Mouse (Mus musculus) G1E (cell line): ENCODE data around the gene Myadm.

Source experiments
- CTCF ChIP-seq: IDR thresholded peaks from 2 replicates; pipeline ENCODE4 v1.5.1; 2012; ENCODE audit warnings: low read depth, low read length, inconsistent platforms, mixed read lengths
- GATA1 ChIP-seq: IDR thresholded peaks from 2 replicates; pipeline ENCODE4 v1.6.1; 2012; ENCODE audit warnings: borderline replicate concordance, low read length, inconsistent platforms, mixed read lengths
- GATA2 ChIP-seq: IDR thresholded peaks from 2 replicates; pipeline ENCODE4 v1.6.1; 2012; ENCODE audit warnings: low read depth, low read length, inconsistent platforms, borderline replicate concordance
- POLR2AphosphoS5 ChIP-seq: IDR thresholded peaks from 2 replicates; pipeline ENCODE4 v1.6.1; 2012; ENCODE audit warnings: low read depth, low read length, inconsistent platforms; ENCODE audit not compliant: insufficient replicate concordance
- TAL1 ChIP-seq: conservative IDR thresholded peaks from 2 replicates; pipeline ENCODE4 v1.6.1; 2012; ENCODE audit warnings: low read depth, low read length, inconsistent platforms, mixed read lengths

DNA sequence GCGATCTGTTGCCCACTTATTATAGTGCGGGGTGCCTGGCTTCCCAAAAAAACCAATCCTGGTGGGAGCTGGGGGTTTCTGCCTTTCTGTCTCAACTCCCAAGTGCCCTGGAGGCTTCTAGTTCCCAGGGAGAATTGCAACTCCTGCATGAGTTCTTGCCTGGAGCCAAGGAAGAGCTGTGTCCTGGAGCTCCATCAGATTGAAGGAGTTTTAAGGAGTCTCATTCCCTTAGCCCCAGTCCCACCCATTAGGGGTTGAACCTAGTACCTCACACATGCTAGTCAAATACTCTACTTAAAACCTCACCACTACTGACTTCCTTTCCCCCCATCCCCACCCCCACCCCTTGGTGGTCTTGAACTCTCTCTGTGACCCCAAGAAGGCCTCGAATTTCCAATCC is 2.9 kb downstream of the Myadm start:
- no peak for TF ChIP-seq TAL1
- TF ChIP-seq CTCF, result no peak
- TF ChIP-seq GATA1, result no peak
- TF ChIP-seq GATA2, result no peak
- no peak for TF ChIP-seq POLR2AphosphoS5
